Mouse (Mus musculus): Measurements from ENCODE around the gene Gemin6.
"Not testable (repeated sequence)": the region's sequence is repeated elsewhere in the genome, so short reads cannot be mapped to it uniquely, and the experiment has no call there.

The Gemin6 gene

GRCm38 (mm10) chr17:80224326-80225116 lies at the start of gene Gemin6:
Gemin6 (plus strand) TSS chr17:80224441.
- peak; percentile 76 to 88 for DNase-seq (ENCODE audit: low spot score in 2 of 2)

- no peak for DNase-seq (ENCODE audit: low spot score in 2 of 2)
Observed at GRCm38 (mm10) chr17:80174699-80175385, 49.4 kb upstream of the Gemin6 start.

- no peak for DNase-seq (ENCODE audit: low spot score in 2 of 2)
Observed at GRCm38 (mm10) chr17:80175386-80175739, 48.9 kb upstream of the Gemin6 start.

- DNase-seq (ENCODE audit: low spot score in 2 of 2) = no peak
Observed at GRCm38 (mm10) chr17:80175966-80176365, 48.3 kb upstream of the Gemin6 start.

- not testable (repeated sequence) for DNase-seq (ENCODE audit: low spot score in 2 of 2)
Observed at GRCm38 (mm10) chr17:80178846-80179245, 45.4 kb upstream of the Gemin6 start.

- DNase-seq (ENCODE audit: low spot score in 2 of 2) = peak; percentile 52 to 71
Observed at GRCm38 (mm10) chr17:80179959-80180358, 44.3 kb upstream of the Gemin6 start.

GRCm38 (mm10) chr17:80180468-80180867 lies 43.8 kb upstream of the Gemin6 start:
- no peak for DNase-seq (ENCODE audit: low spot score in 2 of 2)

- no peak for DNase-seq (ENCODE audit: low spot score in 2 of 2)
Observed at GRCm38 (mm10) chr17:80183615-80184014, 40.6 kb upstream of the Gemin6 start.

- DNase-seq (ENCODE audit: low spot score in 2 of 2) = no peak
Observed at GRCm38 (mm10) chr17:80193075-80193474, 31.2 kb upstream of the Gemin6 start.

- no peak for DNase-seq (ENCODE audit: low spot score in 2 of 2)
Observed at GRCm38 (mm10) chr17:80199160-80199778, 25.0 kb upstream of the Gemin6 start.

GRCm38 (mm10) chr17:80205657-80206056 lies 18.6 kb upstream of the Gemin6 start:
- DNase-seq (ENCODE audit: low spot score in 2 of 2) = no peak

GRCm38 (mm10) chr17:80206301-80206670 lies 18.0 kb upstream of the Gemin6 start:
- DNase-seq (ENCODE audit: low spot score in 2 of 2) = no peak

GRCm38 (mm10) chr17:80206671-80207581 lies 17.3 kb upstream of the Gemin6 start, which contains the start of the genes Srsf7 and Ttc39d:
Srsf7 (minus strand) TSS chr17:80207307.
Ttc39d (plus strand) TSS chr17:80207460.
- DNase-seq (ENCODE audit: low spot score in 2 of 2) = peak; percentile 94 to 98

- DNase-seq (ENCODE audit: low spot score in 2 of 2) = not testable (repeated sequence)
Observed at GRCm38 (mm10) chr17:80213998-80214397, 10.2 kb upstream of the Gemin6 start.

- DNase-seq (ENCODE audit: low spot score in 2 of 2) = no peak
Observed at GRCm38 (mm10) chr17:80220131-80220530, 4.1 kb upstream of the Gemin6 start.

- DNase-seq (ENCODE audit: low spot score in 2 of 2) = no peak
Observed at GRCm38 (mm10) chr17:80221202-80221601, 3.0 kb upstream of the Gemin6 start.

- no peak for DNase-seq (ENCODE audit: low spot score in 2 of 2)
Observed at GRCm38 (mm10) chr17:80221890-80222628, 2.2 kb upstream of the Gemin6 start.

- DNase-seq (ENCODE audit: low spot score in 2 of 2) = no peak
Observed at GRCm38 (mm10) chr17:80223829-80224228, 412 bp upstream of the Gemin6 start.

GRCm38 (mm10) chr17:80225142-80225541 lies 901 bp downstream of the Gemin6 start:
- not testable (repeated sequence) for DNase-seq (ENCODE audit: low spot score in 2 of 2)

- no peak for DNase-seq (ENCODE audit: low spot score in 2 of 2)
Observed at GRCm38 (mm10) chr17:80229396-80229795, 5.2 kb downstream of the Gemin6 start.

- DNase-seq (ENCODE audit: low spot score in 2 of 2) = no peak
Observed at GRCm38 (mm10) chr17:80233844-80234243, 9.6 kb downstream of the Gemin6 start.

Data from left cerebral cortex, adult 9 months (tissue).